Mouse (Mus musculus) cerebellum, adult 2 months (tissue): ENCODE data around the gene Krt4. TPM values are rescaled to one million over a fixed set of nuclear protein-coding genes. Genes with fewer than 3 reads are reported as not detected.

Source experiments
- DNase-seq, 2 experiments: peaks; one replicate each; pipeline ENCODE4 v3.0.0; 2021
- H3K27ac ChIP-seq: fragments of 200-500 bp; 2 replicates; pipeline ENCODE4 v1.5.1; 2012; ENCODE audit warnings: low read length, control low read depth, inconsistent platforms; ENCODE audit not compliant: insufficient read depth
- H3K27me3 ChIP-seq: fragments of 200-500 bp; 2 replicates; pipeline ENCODE4 v1.6.1; 2012; ENCODE audit warnings: inconsistent platforms, mild to moderate bottlenecking, low read length, moderate library complexity; ENCODE audit not compliant: control insufficient read depth, insufficient read depth
- H3K4me1 ChIP-seq: fragments of 200-500 bp; 2 replicates; pipeline ENCODE4 v1.6.1; 2011; ENCODE audit warnings: low read length; ENCODE audit not compliant: control insufficient read depth, insufficient read depth
- H3K4me3 ChIP-seq: fragments of 200-500 bp; replicated peaks from 2 replicates; pipeline ENCODE3; 2011; ENCODE audit warnings: mild to moderate bottlenecking, low read depth, low read length, control low read depth; ENCODE audit not compliant: insufficient read depth
- CTCF ChIP-seq: fragments of 200-500 bp; IDR thresholded peaks from 2 replicates; pipeline ENCODE4 v1.5.1; 2011; ENCODE audit warnings: low read depth, mild to moderate bottlenecking, control low read depth, low read length, moderate library complexity, borderline replicate concordance; ENCODE audit not compliant: insufficient read depth
- POLR2A ChIP-seq: fragments of 200-500 bp; IDR thresholded peaks from 2 replicates; pipeline ENCODE4 v1.6.1; 2011; ENCODE audit warnings: low read length, control low read depth, borderline replicate concordance; ENCODE audit not compliant: insufficient read depth
- WGBS: fragments of 180-500 bp; shearing (Covaris S2); methylation state at CpG from one replicate; pipeline ENCODE4 v1.1.7; 2018; 5-methylcytosine and 5-hydroxymethylcytosine counted together
- polyA plus RNA-seq: library from polyadenylated mRNA; depleted of rRNA; stranded (reverse); fragments of >200 nt; gene quantifications from 2 replicates; pipeline ENCODE4 v1.2.3, GENCODE M21; 2012

Gene Krt4
- polyA plus RNA-seq, 1 experiment: not detected

DNA sequence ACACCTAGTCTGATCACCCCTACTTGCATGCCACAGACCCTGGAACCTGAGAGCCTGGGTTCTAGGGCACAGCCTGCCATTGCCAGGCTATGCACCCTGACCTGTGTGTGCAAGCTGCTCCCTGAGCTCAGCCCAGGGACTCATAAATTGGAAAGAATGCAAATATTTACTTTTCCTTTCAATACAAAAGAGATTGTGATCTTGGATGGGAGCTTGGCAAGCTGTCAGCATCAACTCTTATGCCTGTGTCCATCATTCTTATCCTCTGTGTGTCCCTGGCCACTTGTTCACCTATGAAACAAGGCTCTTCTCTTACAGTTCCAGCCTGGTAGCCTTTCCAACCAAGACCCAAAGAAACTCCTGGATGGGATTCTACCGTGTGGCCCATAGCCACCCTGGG, 506 bp upstream of the Krt4 start:
- Histone ChIP-seq H3K4me3 (no peak overlapping the region), H3K4me1 (no peaks in the 10 kb centered on the region), H3K27me3 (no peaks in the 10 kb centered on the region), H3K27ac (no peak overlapping the region)
- 98% methylated on average over 1 of the region's 1 CpGs for WGBS
- TF ChIP-seq POLR2A: no peak
- no peak for TF ChIP-seq CTCF
- DNase-seq: no peak

DNA sequence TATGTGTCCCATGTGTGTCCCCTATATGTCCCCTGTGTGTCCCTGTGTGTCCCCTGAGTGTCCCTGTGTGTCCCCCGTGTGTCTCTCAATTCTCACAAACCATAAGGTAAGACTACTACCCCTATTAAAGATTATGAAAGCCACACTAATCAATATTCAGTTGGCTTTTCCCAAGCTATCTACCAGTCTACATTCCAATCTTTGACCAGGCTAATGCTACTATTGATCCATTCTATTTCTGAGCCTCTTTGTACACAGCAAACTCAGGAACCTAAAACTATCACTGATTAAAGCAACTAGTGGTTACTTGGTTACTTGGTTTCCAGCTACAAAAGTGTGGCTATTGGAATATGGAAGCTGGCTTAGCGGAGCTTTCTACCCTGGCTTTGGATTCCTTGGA, 2.2 kb downstream of the Krt4 start:
- no peaks in the 10 kb centered on the region for H3K27me3 ChIP-seq
- TF ChIP-seq CTCF (no peak), POLR2A (no peak)
- no peak for DNase-seq
- no peaks in the 10 kb centered on the region for H3K4me1 ChIP-seq
- H3K4me3 ChIP-seq: no peak overlapping the region
- no peak overlapping the region for H3K27ac ChIP-seq
- 94% methylated on average over 2 of the region's 2 CpGs for WGBS

DNA sequence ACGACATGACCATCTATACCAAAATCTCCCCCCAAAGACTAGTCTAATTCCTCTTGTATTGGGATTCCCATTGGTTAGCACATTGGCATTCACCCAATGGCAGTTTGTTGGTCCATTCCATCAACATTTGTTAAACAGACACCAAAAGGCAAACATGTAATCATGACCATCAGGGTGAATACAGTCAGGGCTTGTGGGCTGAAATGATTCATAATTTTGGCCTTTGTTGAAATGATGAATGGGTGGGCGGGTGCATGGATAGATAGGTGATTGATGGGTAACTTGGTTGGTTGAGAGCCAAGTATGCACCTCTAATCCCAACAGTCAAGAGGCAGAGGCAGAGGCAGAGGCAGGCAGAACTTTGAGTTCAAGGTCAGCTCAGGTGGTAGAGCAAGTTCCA, 8.5 kb downstream of the Krt4 start:
- TF ChIP-seq CTCF (no peak), POLR2A (no peak)
- DNase-seq: no peak
- no peaks in the 10 kb centered on the region for H3K27me3 ChIP-seq
- WGBS: 70% methylated on average over 2 of the region's 2 CpGs
- no peak overlapping the region for H3K4me3 ChIP-seq
- no peak overlapping the region for H3K27ac ChIP-seq
- no peaks in the 10 kb centered on the region for H3K4me1 ChIP-seq

- Histone ChIP-seq H3K27ac (no peak overlapping the region), H3K4me1 (no peaks in the 10 kb centered on the region), H3K4me3 (no peak overlapping the region), H3K27me3 (no peaks in the 10 kb centered on the region)
- 79% methylated on average over 5 of the region's 5 CpGs for WGBS
- no peak for TF ChIP-seq CTCF
- TF ChIP-seq POLR2A: no peak
- no peak for DNase-seq
These were observed 19.7 kb downstream of the Krt4 start for GRCm38 (mm10) chr15:101904849-101905248.

DNA sequence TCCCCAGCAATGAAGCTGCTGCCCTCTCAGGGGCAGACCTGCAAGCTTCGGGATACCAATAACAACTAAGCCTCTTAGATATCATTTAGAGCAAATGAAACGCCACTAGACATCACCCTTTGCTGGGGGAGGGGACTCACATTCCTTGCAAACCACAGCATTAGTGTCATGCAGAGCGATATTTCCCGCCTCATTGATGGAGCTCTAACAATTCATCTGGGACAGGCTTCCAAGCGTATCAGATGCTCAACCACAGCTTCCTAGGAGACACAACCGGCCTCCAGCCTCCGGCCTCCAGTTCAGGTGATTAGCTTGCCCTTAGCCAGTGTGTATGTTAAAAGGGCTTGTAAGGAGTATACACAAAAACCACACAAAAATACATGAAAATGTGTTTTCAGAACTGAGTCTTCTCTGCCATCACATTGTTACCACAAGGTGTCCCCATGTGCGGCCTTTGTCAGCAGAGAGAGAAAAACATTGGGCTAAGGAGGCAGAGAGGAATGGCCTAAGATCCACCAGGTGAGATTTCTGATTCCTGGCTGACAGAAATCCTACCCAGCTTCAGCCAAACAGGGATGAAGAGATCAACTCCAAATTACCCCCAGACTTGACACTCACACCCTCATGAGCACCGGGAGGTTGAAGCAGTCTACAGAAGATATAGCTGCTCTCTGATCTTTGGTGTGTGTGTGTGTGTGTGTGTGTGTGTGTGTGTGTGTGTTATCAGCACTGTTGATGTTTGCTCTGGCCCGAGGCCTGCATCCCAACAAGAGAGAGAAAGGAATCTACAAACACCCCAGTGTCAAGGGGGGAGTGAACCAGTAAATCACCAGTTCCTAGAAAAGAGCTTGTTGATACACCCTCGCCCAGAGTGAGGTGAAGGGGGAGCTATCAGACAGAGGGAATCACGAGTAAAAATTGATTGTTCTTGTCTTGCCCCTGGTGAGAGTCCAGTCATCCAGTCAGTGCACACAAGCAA, 22.1 kb downstream of the Krt4 start:
- H3K4me1 ChIP-seq: no peaks in the 10 kb centered on the region
- H3K27ac ChIP-seq: no peak overlapping the region
- TF ChIP-seq CTCF (no peak), POLR2A (no peak)
- DNase-seq: no peak
- WGBS: 59% methylated on average over 12 of the region's 12 CpGs
- H3K4me3 ChIP-seq: no peak overlapping the region
- no peaks in the 10 kb centered on the region for H3K27me3 ChIP-seq

GRCm38 (mm10) chr15:101895216-101895615, 29.3 kb downstream of the Krt4 start:
- Histone ChIP-seq H3K27ac (no peak overlapping the region), H3K4me1 (no peaks in the 10 kb centered on the region), H3K27me3 (no peaks in the 10 kb centered on the region), H3K4me3 (no peak overlapping the region)
- DNase-seq: no peak
- WGBS: 95% methylated on average over 4 of the region's 4 CpGs
- TF ChIP-seq POLR2A (no peak), CTCF (no peak)

GRCm38 (mm10) chr15:101892820-101893219, 31.7 kb downstream of the Krt4 start, which contains the start of gene Krt76:
Gene Krt76, minus strand, starts transcription at chr15:101892920.
- H3K4me3 ChIP-seq: no peak within 1 kb of the TSS
- H3K27me3 ChIP-seq: no peaks in the 10 kb centered on the region
- WGBS: 67% methylated on average over 4 of the region's 4 CpGs
- DNase-seq: no peak
- no peak for TF ChIP-seq CTCF
- no peak for TF ChIP-seq POLR2A
- H3K27ac ChIP-seq: no peak within 1 kb of the TSS
- H3K4me1 ChIP-seq: no peaks in the 10 kb centered on the region

- no peak for DNase-seq
- H3K27me3 ChIP-seq: no peaks in the 10 kb centered on the region
- WGBS: 23% methylated on average over 11 of the region's 11 CpGs
These were observed 44.8 kb downstream of the Krt4 start for GRCm38 (mm10) chr15:101879776-101880175.

DNA sequence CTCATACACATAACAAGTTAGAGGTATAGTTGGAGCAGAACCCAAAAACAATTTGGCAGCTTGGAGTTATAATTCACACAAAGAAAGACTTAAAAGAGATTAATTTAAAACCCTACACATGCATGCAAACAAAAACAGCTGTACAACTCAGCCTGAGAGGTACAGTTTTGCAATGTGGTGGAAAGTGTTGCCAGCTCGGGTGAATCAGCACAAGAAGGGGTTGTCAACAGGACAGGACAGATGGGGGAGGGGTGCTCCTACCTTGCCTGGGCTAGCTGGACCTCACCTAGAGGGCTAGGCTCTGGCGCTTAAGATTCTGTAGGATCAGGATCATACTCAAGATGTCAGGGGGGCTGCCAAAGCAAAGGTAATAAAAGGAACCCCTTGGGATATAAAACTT, 46.5 kb downstream of the Krt4 start:
- no peak for DNase-seq
- Histone ChIP-seq H3K4me1 (no peaks in the 10 kb centered on the region), H3K27ac (no peak overlapping the region), H3K27me3 (no peaks in the 10 kb centered on the region), H3K4me3 (no peak overlapping the region)
- 62% methylated on average over 2 of the region's 2 CpGs for WGBS
- no peak for TF ChIP-seq POLR2A
- no peak for TF ChIP-seq CTCF

More at GRCm38 (mm10) chr15:101879776-101880175, 44.8 kb downstream of the Krt4 start:
- Histone ChIP-seq H3K4me3 (no peak overlapping the region), H3K4me1 (no peaks in the 10 kb centered on the region), H3K27ac (no peak overlapping the region)
- TF ChIP-seq CTCF: no peak
- no peak for TF ChIP-seq POLR2A
